Mouse (Mus musculus): ENCODE data around the gene 2210407C18Rik.

GRCm38 (mm10) chr11:58578636-58579035 is 37.2 kb downstream of the 2210407C18Rik start:
- TF ChIP-seq EP300 (IDR thresholded peaks at IDR 0.05) (no peak), CTCF (IDR thresholded peaks at IDR 0.05) (no peak)

All from lung, postnatal 0 days (tissue).